Mouse (Mus musculus) intestine, embryonic 15.5 days (tissue): Measurements from ENCODE around the gene Lrrc8b. TPM values are rescaled to one million over a fixed set of nuclear protein-coding genes. Genes with fewer than 3 reads are reported as not detected.
A peak's percentile ranks its signal among the peaks of the same experiment; 100 is the strongest.

Experiments
- ATAC-seq: fragments of 200-750 bp; cut with Nextera tagmentation; 2 replicates; pipeline ENCODE4 v1.8.0; 2017; ENCODE audit warnings: moderate TSS enrichment, moderate library complexity
- H3K27ac ChIP-seq: fragments of 300-500 bp; sonication (generic); 2 replicates; pipeline ENCODE4 v1.5.1; 2015; ENCODE audit warnings: mild to moderate bottlenecking, inconsistent platforms
- H3K27me3 ChIP-seq: fragments of 300-500 bp; sonication (generic); replicated peaks from 2 replicates; pipeline ENCODE4 v1.6.1; 2015; ENCODE audit warnings: inconsistent platforms
- H3K36me3 ChIP-seq: fragments of 300-500 bp; sonication (generic); 2 replicates; pipeline ENCODE4 v1.6.1; 2015; ENCODE audit warnings: inconsistent platforms
- H3K4me1 ChIP-seq: fragments of 300-500 bp; sonication (generic); replicated peaks from 2 replicates; pipeline ENCODE4 v1.6.1; 2015; ENCODE audit warnings: inconsistent platforms
- H3K4me2 ChIP-seq: fragments of 300-500 bp; sonication (generic); replicated peaks from 2 replicates; pipeline ENCODE4 v1.6.1; 2015; ENCODE audit warnings: mild to moderate bottlenecking, inconsistent platforms
- H3K4me3 ChIP-seq: fragments of 300-500 bp; sonication (generic); replicated peaks from 2 replicates; pipeline ENCODE4 v1.5.1; 2015; ENCODE audit warnings: inconsistent platforms
- H3K9ac ChIP-seq: fragments of 300-500 bp; sonication (generic); 2 replicates; pipeline ENCODE4 v1.6.1; 2015; ENCODE audit warnings: inconsistent platforms
- H3K9me3 ChIP-seq: fragments of 300-500 bp; sonication (generic); 2 replicates; pipeline ENCODE4 v1.6.1; 2016; ENCODE audit warnings: inconsistent platforms
- WGBS: fragments of 180-500 bp; shearing (Covaris S2); methylation state at CpG from one replicate; pipeline ENCODE4 v1.1.7; 2015; 5-methylcytosine and 5-hydroxymethylcytosine counted together
- polyA plus RNA-seq: library from polyadenylated mRNA; unstranded; fragments of >200 nt; fragmentation: Nextera tagmentation; extraction: Ambion mirVana; gene quantifications from 2 replicates; pipeline ENCODE4 v1.2.1, GENCODE M21; 2015

Lrrc8b gene
- polyA plus RNA-seq, 1 experiment from 2014 or later, result 6.3 TPM

DNA sequence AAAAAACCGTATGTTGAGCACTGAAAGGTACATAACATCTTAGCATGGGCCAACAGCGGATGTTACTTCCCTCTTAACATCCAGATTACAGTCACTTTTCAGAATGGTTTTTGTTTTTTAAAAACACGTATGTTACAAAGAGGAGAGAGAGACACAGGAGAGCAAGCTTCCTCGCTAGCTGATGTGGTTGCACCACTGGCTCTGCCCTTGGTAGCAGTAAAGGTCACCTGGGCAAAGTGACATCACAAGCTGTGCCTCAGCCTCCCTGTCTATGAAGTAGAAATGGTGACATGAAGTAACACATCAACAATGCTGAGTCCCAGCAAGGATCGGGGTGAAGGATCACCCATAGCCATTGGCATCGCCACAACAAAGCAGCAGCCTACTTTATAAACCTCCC is 93.2 kb downstream of the Lrrc8b start:
- Histone ChIP-seq H3K4me1 (no peaks in the 10 kb centered on the region), H3K4me2 (no peak overlapping the region), H3K27ac (no peak overlapping the region), H3K9me3 (no peaks in the 10 kb centered on the region), H3K4me3 (no peak overlapping the region), H3K36me3 (no peaks in the 10 kb centered on the region), H3K9ac (no peak overlapping the region), H3K27me3 (no peaks in the 10 kb centered on the region)
- ATAC-seq, result no peak
- WGBS, result 93% methylated on average over 6 of the region's 6 CpGs

DNA sequence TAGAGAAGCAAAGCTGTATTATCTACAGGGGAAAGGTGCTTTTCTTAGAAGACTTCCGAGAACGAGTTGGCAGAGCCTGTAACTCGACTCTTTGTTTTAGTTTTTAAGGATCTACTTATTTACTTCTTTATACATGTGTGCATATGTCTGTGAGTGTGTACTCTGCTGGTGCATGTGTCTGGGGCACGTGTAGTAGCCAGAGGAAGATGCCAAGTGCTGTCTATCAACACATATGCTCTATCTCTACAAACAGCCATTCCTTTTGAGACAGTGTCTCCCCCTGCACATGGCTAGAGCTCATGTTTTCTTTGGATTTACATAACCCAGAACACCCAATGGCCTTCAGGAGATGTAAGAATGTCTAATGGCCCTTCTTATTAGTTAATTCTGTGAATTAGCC is 96.7 kb downstream of the Lrrc8b start:
- 33% methylated on average over 4 of the region's 4 CpGs for WGBS
- H3K4me2 ChIP-seq, result no peak overlapping the region
- no peaks in the 10 kb centered on the region for H3K9me3 ChIP-seq
- H3K27me3 ChIP-seq, result no peaks in the 10 kb centered on the region
- H3K27ac ChIP-seq, result no peak overlapping the region
- no peak for ATAC-seq
- H3K4me3 ChIP-seq, result no peak overlapping the region
- no peaks in the 10 kb centered on the region for H3K36me3 ChIP-seq
- no peak overlapping the region for H3K9ac ChIP-seq
- H3K4me1 ChIP-seq, result no peaks in the 10 kb centered on the region

GRCm38 (mm10) chr5:105515532-105515931 is 100.0 kb downstream of the Lrrc8b start:
- H3K27ac ChIP-seq, result no peak overlapping the region
- H3K4me2 ChIP-seq, result no peak overlapping the region
- no peak for ATAC-seq
- H3K27me3 ChIP-seq, result no peaks in the 10 kb centered on the region
- WGBS, result 69% methylated on average over 6 of the region's 6 CpGs
- no peak overlapping the region for H3K4me3 ChIP-seq
- H3K9me3 ChIP-seq, result no peaks in the 10 kb centered on the region
- H3K36me3 ChIP-seq, result no peaks in the 10 kb centered on the region
- peaks cover 7% of the 10 kb centered on the region; the same call in 1 of the 2 replicates for H3K4me1 ChIP-seq
- no peak overlapping the region for H3K9ac ChIP-seq

DNA sequence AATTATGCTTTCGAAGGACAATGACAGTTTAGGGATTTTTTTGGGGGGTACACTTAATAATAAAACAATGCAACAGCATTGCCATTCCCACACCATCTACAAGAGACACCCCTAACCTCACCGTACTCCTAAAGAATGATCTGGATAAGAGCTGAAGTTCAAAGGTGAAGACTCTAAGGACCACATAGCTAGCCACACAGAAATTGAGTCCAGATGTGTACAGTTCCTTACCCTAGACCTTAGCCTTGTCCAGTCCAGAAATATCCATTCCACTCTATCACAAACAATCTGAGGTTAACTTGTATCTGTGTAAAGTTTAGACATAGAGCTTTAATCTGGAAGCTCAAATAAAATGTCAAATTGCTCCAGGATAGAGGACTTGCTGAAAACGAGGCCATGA is 100.7 kb downstream of the Lrrc8b start:
- Histone ChIP-seq H3K4me1 (peaks cover 7% of the 10 kb centered on the region; the same call in 1 of the 2 replicates), H3K27ac (no peak overlapping the region), H3K27me3 (no peaks in the 10 kb centered on the region), H3K4me3 (no peak overlapping the region), H3K36me3 (no peaks in the 10 kb centered on the region), H3K4me2 (no peak overlapping the region), H3K9ac (no peak overlapping the region), H3K9me3 (no peaks in the 10 kb centered on the region)
- ATAC-seq, result no peak
- 56% methylated on average over 3 of the region's 3 CpGs for WGBS

- Histone ChIP-seq H3K4me2 (peak overlapping the region; percentile 97), H3K4me1 (peaks cover 8% of the 10 kb centered on the region; the same call in 1 of the 2 replicates), H3K4me3 (peak overlapping the region; percentile 71; the same call in 1 of the 2 replicates), H3K36me3 (no peaks in the 10 kb centered on the region), H3K27me3 (no peaks in the 10 kb centered on the region), H3K9me3 (no peaks in the 10 kb centered on the region), H3K27ac (0 out of 2 replicates have a peak overlapping the region, but pooled peaks have one; percentile 82), H3K9ac (no peak overlapping the region)
- ATAC-seq, result no peak
- WGBS, result 8% methylated on average over 7 of the region's 7 CpGs
Observed at GRCm38 (mm10) chr5:105517992-105518625, 102.5 kb downstream of the Lrrc8b start.

GRCm38 (mm10) chr5:105518626-105519095 is 103.1 kb downstream of the Lrrc8b start:
- H3K9me3 ChIP-seq, result no peaks in the 10 kb centered on the region
- H3K27me3 ChIP-seq, result no peaks in the 10 kb centered on the region
- 1% methylated on average over 16 of the region's 16 CpGs for WGBS
- H3K9ac ChIP-seq, result peak overlapping the region; percentile 59
- H3K36me3 ChIP-seq, result no peaks in the 10 kb centered on the region
- peak overlapping the region; percentile 82 for H3K27ac ChIP-seq
- peaks cover 10% of the 10 kb centered on the region; the same call in 1 of the 2 replicates for H3K4me1 ChIP-seq
- peak overlapping the region; percentile 97 for H3K4me2 ChIP-seq
- H3K4me3 ChIP-seq, result peak overlapping the region; percentile 71
- ATAC-seq, result peak; percentile 67

GRCm38 (mm10) chr5:105519096-105519975 is 103.8 kb downstream of the Lrrc8b start, which contains the start of gene Lrrc8c:
TSS of gene Lrrc8c (plus strand) at chr5:105519388.
- Histone ChIP-seq H3K27me3 (no peaks in the 10 kb centered on the region), H3K9me3 (no peaks in the 10 kb centered on the region), H3K36me3 (no peaks in the 10 kb centered on the region), H3K4me3 (peak within 1 kb of the TSS; percentile 71), H3K4me2 (peak within 1 kb of the TSS; percentile 97), H3K27ac (peak within 1 kb of the TSS; percentile 82), H3K4me1 (peaks cover 10% of the 10 kb centered on the region; the same call in 1 of the 2 replicates), H3K9ac (peak within 1 kb of the TSS; percentile 59)
- WGBS, result under 1% methylated on average over 83 of the region's 93 CpGs
- ATAC-seq, result peak; percentile 97

DNA sequence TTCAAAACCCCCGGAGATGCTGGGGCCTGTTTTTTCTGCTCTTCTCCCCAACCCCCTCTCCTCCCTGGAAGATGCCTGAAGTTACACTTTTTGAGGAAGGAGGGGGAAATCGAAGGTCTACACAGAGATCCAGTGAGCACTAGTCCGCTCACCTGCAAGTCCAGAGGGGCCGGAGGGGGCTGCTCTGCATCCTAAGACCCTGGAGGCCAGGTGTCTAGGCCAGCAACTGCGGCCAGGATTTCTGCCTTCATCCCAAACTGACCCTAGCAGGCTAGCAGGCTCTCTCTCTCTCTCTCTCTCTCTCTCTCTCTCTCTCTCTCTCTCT is 104.4 kb downstream of the Lrrc8b start:
- Histone ChIP-seq H3K4me3 (peak overlapping the region; percentile 71), H3K9ac (peak overlapping the region; percentile 59), H3K4me1 (peaks cover 10% of the 10 kb centered on the region; the same call in 1 of the 2 replicates), H3K27ac (peak overlapping the region; percentile 82; the same call in 1 of the 2 replicates), H3K27me3 (no peaks in the 10 kb centered on the region), H3K9me3 (no peaks in the 10 kb centered on the region), H3K36me3 (no peaks in the 10 kb centered on the region), H3K4me2 (peak overlapping the region; percentile 97)
- no peak for ATAC-seq
- WGBS, result 13% methylated on average over 5 of the region's 5 CpGs

- WGBS, result 61% methylated on average over 9 of the region's 9 CpGs
- no peak for ATAC-seq
- H3K4me2 ChIP-seq, result peak overlapping the region; percentile 97
- H3K9ac ChIP-seq, result no peak overlapping the region
- no peaks in the 10 kb centered on the region for H3K27me3 ChIP-seq
- no peaks in the 10 kb centered on the region for H3K9me3 ChIP-seq
- peaks cover 10% of the 10 kb centered on the region; the same call in 1 of the 2 replicates for H3K4me1 ChIP-seq
- H3K36me3 ChIP-seq, result no peaks in the 10 kb centered on the region
- peak overlapping the region; percentile 71 for H3K4me3 ChIP-seq
- no peak overlapping the region for H3K27ac ChIP-seq
Observed at GRCm38 (mm10) chr5:105520442-105520965, 104.9 kb downstream of the Lrrc8b start.

GRCm38 (mm10) chr5:105523452-105523851 is 107.9 kb downstream of the Lrrc8b start:
- Histone ChIP-seq H3K4me1 (peaks cover 8% of the 10 kb centered on the region; the same call in 1 of the 2 replicates), H3K27me3 (no peaks in the 10 kb centered on the region)
- WGBS, result 49% methylated on average over 3 of the region's 3 CpGs

DNA sequence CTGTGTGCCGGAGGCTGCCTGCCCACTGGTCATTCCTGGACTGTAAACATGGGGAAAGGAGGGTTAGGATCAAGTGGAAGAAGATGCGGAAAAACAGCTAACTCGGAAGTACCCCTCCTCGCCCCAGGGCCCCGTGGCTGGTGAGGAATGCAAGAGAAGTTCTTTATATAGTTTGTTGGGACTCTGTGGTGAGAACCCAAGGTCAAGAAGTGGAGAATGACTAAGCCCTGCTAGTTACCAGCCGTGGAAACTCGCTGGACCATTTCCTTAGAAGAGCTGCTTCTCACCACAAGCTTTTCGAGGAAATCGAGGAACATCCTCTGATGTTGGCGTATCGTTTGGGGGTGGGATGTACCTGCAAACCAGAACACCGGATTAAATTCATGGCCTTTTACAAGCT is 109.4 kb downstream of the Lrrc8b start:
- Histone ChIP-seq H3K4me3 (no peak overlapping the region), H3K27ac (no peak overlapping the region), H3K9me3 (no peaks in the 10 kb centered on the region), H3K4me1 (peaks cover 5% of the 10 kb centered on the region; the same call in 1 of the 2 replicates), H3K27me3 (no peaks in the 10 kb centered on the region), H3K36me3 (no peaks in the 10 kb centered on the region), H3K9ac (no peak overlapping the region), H3K4me2 (no peak overlapping the region)
- ATAC-seq, result no peak
- WGBS, result 90% methylated on average over 12 of the region's 12 CpGs

More at GRCm38 (mm10) chr5:105523452-105523851, 107.9 kb downstream of the Lrrc8b start:
- H3K9ac ChIP-seq, result no peak overlapping the region
- H3K36me3 ChIP-seq, result no peaks in the 10 kb centered on the region
- H3K4me3 ChIP-seq, result no peak overlapping the region
- no peak for ATAC-seq
- H3K27ac ChIP-seq, result no peak overlapping the region
- no peaks in the 10 kb centered on the region for H3K9me3 ChIP-seq
- H3K4me2 ChIP-seq, result no peak overlapping the region

- Histone ChIP-seq H3K4me3 (no peak overlapping the region), H3K27ac (no peak overlapping the region), H3K9ac (no peak overlapping the region), H3K9me3 (no peaks in the 10 kb centered on the region), H3K27me3 (no peaks in the 10 kb centered on the region), H3K4me1 (peaks cover 11% of the 10 kb centered on the region; the same call in 1 of the 2 replicates), H3K4me2 (no peak overlapping the region), H3K36me3 (no peaks in the 10 kb centered on the region)
- no peak for ATAC-seq
- 87% methylated on average over 4 of the region's 4 CpGs for WGBS
Observed at GRCm38 (mm10) chr5:105526107-105526645, 110.6 kb downstream of the Lrrc8b start.
